Mouse (Mus musculus): Measurements from ENCODE around the gene Atp2c2. TPM values are rescaled to one million over a fixed set of nuclear protein-coding genes. Genes with fewer than 3 reads are reported as not detected.
A peak's percentile ranks its signal among the peaks of the same experiment; 100 is the strongest.

Atp2c2 gene
- total and polyA plus RNA-seq, 3 experiments: 0.27 to 0.58 TPM; not detected in 1

DNA sequence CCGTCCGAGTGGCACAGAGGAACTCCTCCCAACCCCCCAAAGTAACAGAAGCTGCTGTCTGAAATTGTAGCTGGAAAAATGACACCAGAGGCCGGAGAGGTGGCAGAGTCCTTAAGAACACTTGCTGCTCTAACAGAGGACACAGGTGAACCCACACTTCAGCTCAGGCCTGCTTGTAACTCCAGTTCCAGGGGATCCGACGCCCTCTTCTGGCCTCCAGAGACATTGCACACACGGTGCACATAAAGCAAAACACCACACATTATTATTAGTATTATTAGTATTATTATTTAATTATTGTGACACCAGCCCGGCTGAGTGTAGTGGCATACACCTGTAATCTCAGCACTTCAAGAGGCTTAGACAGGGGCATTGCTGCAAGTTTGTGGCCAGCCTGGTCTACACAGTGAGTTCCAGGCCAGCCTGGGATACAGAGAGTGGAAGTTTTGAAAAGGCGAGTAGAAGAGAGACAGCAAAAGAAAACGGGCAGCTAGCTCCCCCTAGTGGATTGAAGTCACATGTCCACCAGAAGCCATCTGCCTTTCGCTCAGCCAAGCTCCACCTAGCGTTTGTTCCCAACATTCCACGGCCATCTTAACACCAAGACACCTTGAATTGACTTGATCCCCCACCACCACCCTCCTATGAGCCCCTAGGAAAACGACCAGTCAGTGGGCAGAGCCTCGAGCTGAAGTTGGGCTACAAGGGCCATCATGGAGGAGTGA lies 79.4 kb downstream of the Atp2c2 start (continued):
- no peak for TF ChIP-seq RCOR1 (IDR thresholded peaks at IDR 0.05; ENCODE audit: low read depth, low read length)
- TF ChIP-seq MAZ (IDR thresholded peaks at IDR 0.05; ENCODE audit: low read depth, low read length): no peak
- TF ChIP-seq E2F4 (IDR thresholded peaks at IDR 0.05; ENCODE audit: borderline replicate concordance, low read depth, low read length): no peak
- TF ChIP-seq SMC3 (IDR thresholded peaks at IDR 0.05; ENCODE audit: low read depth, low read length): peak; percentile 99
- no peak for TF ChIP-seq CHD2 (IDR thresholded peaks at IDR 0.05; ENCODE audit: low read length)
- 0 out of 2 replicates have a peak, but pooled peaks have one; percentile 42 for TF ChIP-seq BHLHE40 (IDR thresholded peaks at IDR 0.05; ENCODE audit: borderline replicate concordance, low read depth, low read length)
- no peak for TF ChIP-seq TCF12 (IDR thresholded peaks at IDR 0.05; ENCODE audit: low read depth, low read length)

DNA sequence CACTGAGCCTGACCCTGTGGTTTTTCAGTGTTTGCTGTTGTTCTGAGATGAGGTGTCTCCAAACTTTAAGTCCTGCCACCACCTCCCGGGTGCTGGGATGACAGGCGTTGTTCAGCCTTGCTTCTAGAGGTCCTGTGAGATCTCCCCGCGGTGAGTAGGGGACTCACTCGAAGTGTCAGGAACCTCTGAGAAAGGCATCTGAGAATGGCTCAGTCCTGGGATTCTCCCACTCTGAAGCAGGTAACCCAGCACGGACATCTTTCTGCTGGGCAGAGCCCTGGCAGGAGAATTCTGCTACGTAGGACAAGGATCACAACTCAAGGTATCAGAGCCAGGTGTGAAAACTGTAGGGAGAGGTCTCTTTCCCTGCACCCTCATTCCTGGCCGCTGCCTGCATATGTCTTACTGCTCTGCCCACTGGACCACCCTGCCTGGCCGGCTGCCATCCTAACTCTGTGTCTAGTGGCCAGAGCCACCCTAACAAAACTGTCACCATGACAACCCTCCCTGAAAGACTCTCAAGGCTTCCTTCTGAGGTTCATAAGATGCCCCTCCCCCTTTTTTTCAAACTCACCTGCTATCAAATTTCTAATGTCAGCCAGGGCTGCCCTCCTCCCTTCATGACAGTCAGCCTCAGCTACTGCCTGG lies 80.7 kb downstream of the Atp2c2 start:
- Histone ChIP-seq H3K4me3 (ENCODE audit: control insufficient read depth in 1 of 2, insufficient read depth in 1 of 2, low read depth in 2 of 2, low read length in 2 of 2) (no peak overlapping the region), H3K4me1 (ENCODE audit: control insufficient read depth in 1 of 2, insufficient read depth in 2 of 2, low read length in 2 of 2) (peaks cover 8 to 25% of the 10 kb centered on the region in 2 experiments), H3K79me2 (ENCODE audit: control insufficient read depth, insufficient read depth, low read length, poor library complexity) (peaks cover 4% of the 10 kb centered on the region; the same call in 1 of the 2 replicates), H3K9ac (ENCODE audit: control insufficient read depth, low read depth, low read length, poor library complexity, severe bottlenecking) (no peak overlapping the region), H3K27me3 (ENCODE audit: control insufficient read depth in 1 of 2, insufficient read depth in 2 of 2, low read length in 2 of 2) (no peaks in the 10 kb centered on the region), H3K9me3 (replicated peaks; ENCODE audit: insufficient read depth, low read length) (no peaks in the 10 kb centered on the region), H3K27ac (ENCODE audit: control insufficient read depth, low read depth, low read length) (no peak overlapping the region), H3K36me3 (ENCODE audit: control insufficient read depth in 1 of 2, insufficient read depth in 2 of 2, low read length in 2 of 2) (peaks cover 0 to 10% of the 10 kb centered on the region in 2 experiments; a peak in 2 of 4 replicates)
- DNase-seq (ENCODE audit: low read depth, low spot score): no peak
- TF ChIP-seq RCOR1 (IDR thresholded peaks at IDR 0.05; ENCODE audit: low read depth, low read length) (no peak), NELFE (IDR thresholded peaks at IDR 0.05; ENCODE audit: low read depth, low read length) (no peak), USF1 (IDR thresholded peaks at IDR 0.05; ENCODE audit: low read depth, low read length) (no peak), MAFK (IDR thresholded peaks at IDR 0.05; ENCODE audit: borderline replicate concordance, low read depth, low read length) (no peak), EP300 (IDR thresholded peaks at IDR 0.05; ENCODE audit: low read depth in 1 of 2, low read length in 2 of 2) (no peak), GATA1 (IDR thresholded peaks at IDR 0.05; ENCODE audit: low read depth, low read length) (no peak), ZKSCAN1 (IDR thresholded peaks at IDR 0.05; ENCODE audit: low read depth, low read length) (no peak), SMC3 (IDR thresholded peaks at IDR 0.05; ENCODE audit: low read depth, low read length) (no peak), POLR2A (IDR thresholded peaks at IDR 0.05; ENCODE audit: control insufficient read depth in 1 of 2, insufficient read depth in 1 of 2, low read depth in 1 of 2, low read length in 2 of 2, poor library complexity in 1 of 2) (no peak), USF2 (IDR thresholded peaks at IDR 0.05; ENCODE audit: borderline replicate concordance in 1 of 2, insufficient read depth in 1 of 2, low read depth in 1 of 2, low read length in 2 of 2) (no peak), KAT2A (conservative IDR thresholded peaks at IDR 0.05; ENCODE audit: low read depth, low read length) (no peak), E2F4 (IDR thresholded peaks at IDR 0.05; ENCODE audit: borderline replicate concordance, low read depth, low read length) (no peak), MXI1 (IDR thresholded peaks at IDR 0.05; ENCODE audit: low read depth, low read length) (no peak), CHD1 (IDR thresholded peaks at IDR 0.05; ENCODE audit: low read depth, low read length) (no peak), MEF2A (IDR thresholded peaks at IDR 0.05; ENCODE audit: extremely low read depth, insufficient replicate concordance, low read depth, low read length, poor library complexity, severe bottlenecking) (no peak), POLR2AphosphoS5 (IDR thresholded peaks at IDR 0.05; ENCODE audit: borderline replicate concordance, low read depth, low read length) (no peak), CHD2 (IDR thresholded peaks at IDR 0.05; ENCODE audit: low read length) (no peak)
